Mouse (Mus musculus) stomach, postnatal 0 days (tissue): ENCODE data around the gene Zg16.

Experiments
- CTCF ChIP-seq: IDR thresholded peaks from 2 replicates; pipeline ENCODE4 v1.5.1; 2016; ENCODE audit warnings: antibody characterized with exemption, low read depth, mild to moderate bottlenecking, moderate library complexity
- EP300 ChIP-seq: optimal IDR thresholded peaks from 2 replicates; pipeline ENCODE3; 2016; ENCODE audit warnings: antibody characterized with exemption

GRCm38 (mm10) chr7:127031244-127031643 is 55.9 kb downstream of the Zg16 start:
- TF ChIP-seq CTCF (no peak), EP300 (no peak)
